Mouse (Mus musculus): ENCODE measurements at regions not wholly inside any gene's neighbourhood (a gene's known extent, or its start where the extent isn't known, plus 50 kb on each side); places are given as distances from the start of the nearest gene placed in this dataset. TPM values are rescaled to one million over a fixed set of nuclear protein-coding genes. Genes with fewer than 3 reads are reported as not detected.

DNA sequence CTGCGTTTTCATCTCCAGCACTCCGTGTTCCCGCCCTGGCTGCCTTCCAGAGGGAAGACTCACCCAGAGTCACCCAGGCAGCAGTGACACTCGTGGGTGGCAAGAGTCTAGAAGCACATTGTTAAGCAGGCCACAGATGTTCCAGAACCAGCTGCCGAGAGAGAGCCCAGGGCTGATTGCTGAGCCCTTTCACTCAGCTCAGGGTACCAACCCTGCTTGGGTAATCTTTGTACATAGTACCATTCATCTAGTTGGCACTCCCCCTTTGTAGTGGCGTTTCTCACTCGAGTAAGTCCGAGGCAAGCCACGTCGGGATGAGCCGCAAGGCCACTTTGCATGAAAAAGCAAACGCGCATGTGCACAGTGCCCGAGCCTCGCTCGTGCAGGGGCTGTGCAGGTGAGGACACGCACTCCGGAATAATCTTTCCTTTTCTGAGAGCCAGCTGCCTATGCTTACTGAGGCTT is 156.9 kb downstream of the Zfp281 start:
- no peak for DNase-seq (ENCODE audit: low spot score)

DNA sequence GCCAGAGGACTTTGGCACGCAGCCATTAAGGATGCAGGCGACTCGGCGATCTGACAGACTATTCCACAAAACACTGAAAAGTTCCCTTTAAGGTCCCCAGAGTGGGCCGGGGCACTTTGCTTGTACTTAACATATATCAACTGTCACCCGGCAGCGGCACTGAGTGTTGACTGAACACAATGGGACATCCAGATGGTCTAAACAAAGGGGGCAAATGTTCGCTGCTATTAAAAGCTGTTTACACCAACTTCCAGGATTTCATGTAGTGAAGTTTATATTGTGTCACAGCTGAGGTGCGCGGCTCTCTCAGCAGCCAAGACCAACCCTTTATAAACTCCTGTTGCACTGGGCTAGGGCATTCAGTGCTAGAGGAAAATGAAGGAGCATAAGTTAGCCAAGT is 157.6 kb downstream of the Zfp281 start:
- DNase-seq (ENCODE audit: low spot score) = no peak

DNA sequence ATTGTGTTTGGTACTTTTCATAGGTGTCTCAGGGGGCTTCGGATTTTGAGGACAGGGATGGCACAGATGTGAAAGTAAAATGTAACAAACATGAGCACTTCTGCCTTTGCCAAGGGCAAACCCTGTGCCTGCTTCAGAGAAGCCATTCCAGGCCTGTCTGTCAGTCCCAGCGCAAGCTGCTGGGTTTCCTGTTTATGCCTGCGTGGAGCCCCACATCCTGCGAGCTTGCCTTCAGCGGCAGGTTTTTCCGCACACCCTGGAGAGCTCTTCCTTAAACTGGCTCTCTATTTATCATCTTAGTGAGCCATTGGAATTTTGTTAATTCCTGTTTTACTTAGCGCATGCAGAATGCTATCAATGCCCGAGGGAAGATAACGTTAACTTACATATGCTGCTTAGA is 159.5 kb downstream of the Zfp281 start:
- no peak for DNase-seq (ENCODE audit: low spot score)

DNA sequence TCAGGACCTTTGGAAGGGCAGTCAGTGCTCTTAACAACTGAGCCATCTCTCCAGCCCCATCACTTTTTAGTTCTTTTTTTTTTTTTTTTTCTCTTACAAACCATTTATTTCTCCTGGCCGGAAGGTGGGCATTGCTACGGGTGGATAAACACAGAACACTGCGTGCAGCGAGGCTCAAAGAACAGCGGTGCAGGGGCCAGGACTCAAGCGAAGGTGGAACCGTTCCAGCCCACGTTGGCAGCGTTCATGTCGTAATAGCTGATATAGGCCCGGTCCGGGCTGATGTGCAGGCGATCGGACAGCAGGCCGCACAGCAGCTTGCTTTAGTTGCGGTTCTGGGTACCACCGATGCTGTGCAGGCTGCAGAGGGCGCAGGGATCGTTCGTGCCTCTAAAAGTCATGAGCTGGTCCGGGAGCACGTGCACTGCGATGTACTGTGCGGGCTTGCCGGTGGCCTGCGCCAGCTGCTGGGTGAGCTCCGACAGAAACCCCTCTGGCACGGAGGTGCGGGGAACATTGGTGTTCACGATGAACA is 164.3 kb downstream of the Zfp281 start:
- DNase-seq (ENCODE audit: low spot score) = no peak

DNA sequence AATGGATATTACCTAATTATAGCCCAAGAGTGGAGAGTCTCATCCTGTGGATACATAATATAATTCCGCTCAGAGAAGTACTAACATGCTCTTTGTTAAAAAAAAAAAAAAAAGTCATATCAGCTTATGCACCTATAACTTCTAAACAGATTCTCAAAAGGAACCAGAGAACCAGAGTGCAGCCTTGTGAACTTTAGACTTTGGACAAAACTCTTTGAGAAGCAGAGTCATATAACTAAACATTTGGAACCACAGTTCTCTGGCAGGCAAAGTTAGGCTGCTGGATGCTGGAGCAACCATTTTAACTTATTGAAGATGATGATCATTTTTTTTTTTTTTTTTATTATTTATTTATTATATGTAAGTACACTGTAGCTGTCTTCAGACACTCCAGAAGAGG is 166.9 kb downstream of the Zfp281 start:
- DNase-seq (ENCODE audit: low spot score) = no peak

Small RNA genes lying in the stretch of these regions (microRNA-seq; reads per million reads assigned to microRNA genes)
- not detected for gene Gm22132 (ENCODE audit: borderline number of aligned reads)

Data from thymus, postnatal 0 days (tissue).